Mouse (Mus musculus) forebrain, postnatal 0 days (tissue): ENCODE measurements around the gene Tcp11l2. TPM values are rescaled to one million over a fixed set of nuclear protein-coding genes. Genes with fewer than 3 reads are reported as not detected.

Source experiments
- ATAC-seq: fragments of 200-750 bp; cut with Nextera tagmentation; 2 replicates; pipeline ENCODE4 v1.8.0; 2017; ENCODE audit warnings: mild to moderate bottlenecking, moderate library complexity
- DNase-seq: peaks from one replicate; pipeline ENCODE4 v3.0.0-alpha.2; 2015
- H3K27ac ChIP-seq: fragments of 300-500 bp; sonication (generic); 2 replicates; pipeline ENCODE4 v1.5.1; 2014; ENCODE audit warnings: low read depth, mild to moderate bottlenecking, antibody characterized with exemption, low read length, moderate library complexity, mixed read lengths
- H3K27me3 ChIP-seq: fragments of 300-500 bp; sonication (generic); 2 replicates; pipeline ENCODE4 v1.6.1; 2014; ENCODE audit warnings: mild to moderate bottlenecking, low read length, mixed read lengths; ENCODE audit not compliant: insufficient read depth
- H3K36me3 ChIP-seq: fragments of 300-500 bp; sonication (generic); 2 replicates; pipeline ENCODE4 v1.6.1; 2014; ENCODE audit warnings: mild to moderate bottlenecking, moderate library complexity; ENCODE audit not compliant: insufficient read depth
- H3K4me1 ChIP-seq: fragments of 300-500 bp; sonication (generic); 2 replicates; pipeline ENCODE4 v1.6.1; 2014; ENCODE audit warnings: antibody characterized with exemption; ENCODE audit not compliant: insufficient read depth
- H3K4me2 ChIP-seq: fragments of 300-500 bp; sonication (generic); 2 replicates; pipeline ENCODE4 v1.6.1; 2014; ENCODE audit warnings: low read depth, mild to moderate bottlenecking, moderate library complexity
- H3K4me3 ChIP-seq: fragments of 300-500 bp; sonication (generic); 2 replicates; pipeline ENCODE4 v1.5.1; 2014; ENCODE audit warnings: low read depth, low read length, mixed read lengths
- H3K9ac ChIP-seq: fragments of 300-500 bp; sonication (generic); 2 replicates; pipeline ENCODE4 v1.6.1; 2014; ENCODE audit warnings: mild to moderate bottlenecking
- H3K9me3 ChIP-seq: fragments of 300-500 bp; sonication (generic); 2 replicates; pipeline ENCODE4 v1.6.1; 2016; ENCODE audit warnings: low read length
- CTCF ChIP-seq: sonication (generic); IDR thresholded peaks from 2 replicates; pipeline ENCODE4 v1.5.1; 2016; ENCODE audit warnings: antibody characterized with exemption, control low read depth, low read depth
- WGBS: fragments of 180-500 bp; shearing (Covaris S2); extraction: QIAGEN DNeasy Blood & Tissue Kit; methylation state at CpG from one replicate; pipeline ENCODE4 v1.1.7; 2014; 5-methylcytosine and 5-hydroxymethylcytosine counted together
- polyA plus RNA-seq: library from polyadenylated mRNA; unstranded; fragments of >200 nt; fragmentation: Nextera tagmentation; extraction: Ambion mirVana; gene quantifications from 2 replicates; pipeline ENCODE4 v1.2.1, GENCODE M21; 2015
- total RNA-seq: library from RNA; depleted of rRNA; stranded (reverse); fragments of >200 nt; gene quantifications from 2 replicates; pipeline ENCODE4 v1.2.3, GENCODE M21; 2014; rRNA removed

Tcp11l2 gene
- total and polyA plus RNA-seq, 2 experiments from 2014 or later, result 14.3 to 24.9 TPM

DNA sequence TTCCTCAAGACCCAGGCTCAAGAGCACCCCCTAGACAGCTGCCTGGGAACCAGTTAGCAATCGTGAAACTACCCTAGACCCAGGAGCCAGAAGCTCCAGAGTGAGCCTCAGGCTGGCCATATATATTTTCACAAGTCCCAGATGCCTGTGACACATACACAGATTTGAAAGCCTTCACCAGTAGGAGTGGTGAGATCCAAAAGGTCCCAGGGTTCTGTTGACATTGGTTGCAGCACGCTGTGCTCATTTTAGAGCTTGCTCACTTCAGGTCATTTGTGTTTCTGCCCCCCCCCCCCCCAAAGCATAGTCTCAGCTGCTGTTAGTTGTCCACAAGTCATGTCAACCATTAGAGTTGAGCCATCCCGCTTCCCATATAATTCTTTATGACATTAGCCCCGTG lies 77.6 kb downstream of the Tcp11l2 start:
- DNase-seq (no peak), ATAC-seq (no peak)
- no peaks in the 10 kb centered on the region for H3K27me3 ChIP-seq
- H3K4me3 ChIP-seq, result no peak overlapping the region
- H3K9ac ChIP-seq, result no peak overlapping the region
- 79% methylated on average over 4 of the region's 4 CpGs for WGBS
- peaks cover 10% of the 10 kb centered on the region for H3K36me3 ChIP-seq
- H3K4me2 ChIP-seq, result no peak overlapping the region
- H3K27ac ChIP-seq, result no peak overlapping the region
- H3K4me1 ChIP-seq, result peaks cover 5% of the 10 kb centered on the region
- no peaks in the 10 kb centered on the region for H3K9me3 ChIP-seq
- no peak for TF ChIP-seq CTCF

DNA sequence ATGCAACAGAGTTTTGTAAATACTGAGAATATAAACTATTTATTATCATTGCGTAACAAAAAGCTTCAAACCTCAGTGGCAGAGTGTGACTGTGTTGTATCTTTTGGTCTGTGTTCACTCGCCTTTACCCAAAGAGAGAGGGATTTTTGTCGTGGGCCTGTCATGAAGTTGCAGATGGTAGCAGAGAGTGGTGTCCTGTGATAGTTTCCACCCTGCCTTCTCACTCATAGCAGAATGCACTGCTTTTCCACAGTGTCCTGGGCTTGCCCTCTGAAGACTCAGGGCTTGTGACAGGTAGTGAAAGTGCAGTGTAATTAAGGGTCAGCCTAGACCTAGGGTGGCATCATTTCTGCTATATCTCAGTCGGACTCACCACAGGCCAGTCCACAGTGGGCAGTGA lies 78.3 kb downstream of the Tcp11l2 start:
- Histone ChIP-seq H3K27ac (no peak overlapping the region), H3K27me3 (no peaks in the 10 kb centered on the region), H3K36me3 (peaks cover 4% of the 10 kb centered on the region), H3K9ac (no peak overlapping the region), H3K9me3 (no peaks in the 10 kb centered on the region), H3K4me2 (no peak overlapping the region), H3K4me3 (no peak overlapping the region), H3K4me1 (peaks cover 5% of the 10 kb centered on the region)
- ATAC-seq (no peak), DNase-seq (no peak)
- 93% methylated on average over 4 of the region's 4 CpGs for WGBS
- no peak for TF ChIP-seq CTCF

- Histone ChIP-seq H3K4me2 (no peak overlapping the region), H3K4me3 (no peak overlapping the region), H3K27me3 (no peaks in the 10 kb centered on the region), H3K4me1 (peaks cover 5% of the 10 kb centered on the region), H3K9me3 (no peaks in the 10 kb centered on the region), H3K9ac (no peak overlapping the region), H3K36me3 (peaks cover 4% of the 10 kb centered on the region; the same call in 1 of the 2 replicates), H3K27ac (no peak overlapping the region)
- TF ChIP-seq CTCF, result no peak
- ATAC-seq, result no peak
- no peak for DNase-seq
- WGBS, result 69% methylated on average over 4 of the region's 4 CpGs
Observed at GRCm38 (mm10) chr10:84656618-84657017, 80.2 kb downstream of the Tcp11l2 start.

DNA sequence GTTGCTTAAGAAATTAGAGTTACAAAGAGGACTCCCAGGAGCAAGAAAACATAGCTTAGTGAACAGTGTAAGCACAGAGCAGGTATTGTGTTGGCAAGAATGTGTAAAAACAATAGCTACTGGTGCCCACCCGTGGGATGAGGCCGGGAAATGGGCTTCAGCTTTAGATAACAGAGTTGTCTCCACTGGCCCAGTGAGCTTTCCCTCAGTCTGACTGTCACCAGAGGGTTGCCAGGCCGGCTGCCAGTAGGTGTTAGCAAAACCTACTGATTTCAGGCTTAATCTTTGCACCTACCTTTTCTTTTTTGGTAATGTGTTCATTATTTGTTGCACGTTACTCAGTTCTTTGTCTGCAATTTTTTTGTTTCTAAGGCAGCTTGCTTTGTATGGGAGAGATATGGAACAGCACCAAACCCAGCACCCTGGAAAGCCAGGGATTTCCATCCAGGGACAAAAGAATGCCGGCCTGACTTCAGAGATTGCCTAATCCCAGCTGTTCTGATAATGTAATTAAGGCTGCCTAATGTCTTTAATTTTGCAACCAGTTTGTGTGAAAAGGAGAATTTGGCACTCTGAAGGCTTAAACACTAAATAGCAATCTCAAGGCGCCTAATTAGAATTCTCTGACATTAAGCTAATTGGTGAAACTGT lies 81.1 kb downstream of the Tcp11l2 start:
- no peak overlapping the region for H3K9ac ChIP-seq
- ATAC-seq, result peak; percentile 78; the same call in 1 of the 2 replicates
- peaks cover 5% of the 10 kb centered on the region for H3K4me1 ChIP-seq
- TF ChIP-seq CTCF, result no peak
- no peaks in the 10 kb centered on the region for H3K9me3 ChIP-seq
- peak; percentile 55 for DNase-seq
- 14% methylated on average over 6 of the region's 6 CpGs for WGBS
- 0 out of 2 replicates have a peak overlapping the region, but pooled peaks have one; percentile 40 for H3K27ac ChIP-seq
- no peak overlapping the region for H3K4me3 ChIP-seq
- H3K36me3 ChIP-seq, result peaks cover 4% of the 10 kb centered on the region; the same call in 1 of the 2 replicates
- no peak overlapping the region for H3K4me2 ChIP-seq
- H3K27me3 ChIP-seq, result no peaks in the 10 kb centered on the region

- ATAC-seq, result peak; percentile 71; the same call in 1 of the 2 replicates
- no peak overlapping the region for H3K4me2 ChIP-seq
Observed at GRCm38 (mm10) chr10:84658088-84658848, 81.8 kb downstream of the Tcp11l2 start.

GRCm38 (mm10) chr10:84659281-84659680 lies 82.9 kb downstream of the Tcp11l2 start:
- no peak for DNase-seq
- TF ChIP-seq CTCF, result no peak
- Histone ChIP-seq H3K27me3 (no peaks in the 10 kb centered on the region), H3K27ac (no peak overlapping the region), H3K4me2 (no peak overlapping the region), H3K4me3 (no peak overlapping the region), H3K9me3 (no peaks in the 10 kb centered on the region), H3K36me3 (no peaks in the 10 kb centered on the region), H3K9ac (no peak overlapping the region), H3K4me1 (peaks cover 5% of the 10 kb centered on the region)
- ATAC-seq, result no peak
- 88% methylated on average over 3 of the region's 3 CpGs for WGBS

More at GRCm38 (mm10) chr10:84658088-84658848, 81.8 kb downstream of the Tcp11l2 start:
- Histone ChIP-seq H3K9ac (no peak overlapping the region), H3K36me3 (no peaks in the 10 kb centered on the region), H3K4me1 (peaks cover 5% of the 10 kb centered on the region), H3K4me3 (no peak overlapping the region), H3K27me3 (no peaks in the 10 kb centered on the region), H3K27ac (0 out of 2 replicates have a peak overlapping the region, but pooled peaks have one; percentile 24), H3K9me3 (no peaks in the 10 kb centered on the region)
- peak; percentile 23; the same call in 1 of the 2 replicates for TF ChIP-seq CTCF
- DNase-seq, result peak; percentile 30
- WGBS, result 11% methylated on average over 18 of the region's 18 CpGs

DNA sequence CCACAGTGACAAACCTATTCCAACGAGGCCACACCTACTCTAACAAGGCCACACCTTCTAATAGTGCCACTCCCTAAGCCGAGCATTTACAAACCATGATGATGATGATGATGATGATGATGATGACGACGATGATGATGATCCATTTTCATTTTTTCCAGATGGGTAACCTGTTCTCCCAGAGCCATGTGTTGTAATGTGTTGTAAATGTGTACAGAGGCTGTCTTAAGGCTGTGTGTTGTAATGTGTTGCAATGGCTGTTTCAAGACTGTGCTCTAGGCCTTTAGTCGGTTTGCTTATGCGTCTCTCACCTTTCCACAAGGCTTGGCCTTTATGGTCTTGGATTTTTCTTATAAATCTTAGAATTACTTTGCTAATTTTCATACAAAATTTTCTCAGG lies 85.7 kb downstream of the Tcp11l2 start:
- no peak for ATAC-seq
- DNase-seq, result no peak
- Histone ChIP-seq H3K4me2 (no peak overlapping the region), H3K36me3 (no peaks in the 10 kb centered on the region), H3K4me1 (peaks cover 5% of the 10 kb centered on the region), H3K9me3 (no peaks in the 10 kb centered on the region), H3K27ac (no peak overlapping the region), H3K9ac (no peak overlapping the region), H3K27me3 (no peaks in the 10 kb centered on the region), H3K4me3 (no peak overlapping the region)
- WGBS, result 92% methylated on average over 6 of the region's 6 CpGs
- no peak for TF ChIP-seq CTCF

Other genes with a start within 250 kb of the Tcp11l2 start
- gene Nuak1, start 136.0 kb upstream of the Tcp11l2 start, total RNA-seq, result 25.9 and 28.7 TPM in 2 replicates
- 3.7 and 4.0 TPM in 2 replicates for gene Nuak1, start 136.0 kb upstream of the Tcp11l2 start, polyA plus RNA-seq
- gene Ckap4, start 42.6 kb upstream of the Tcp11l2 start, total RNA-seq, result 49.1 and 66.3 TPM in 2 replicates
- gene Ckap4, start 42.6 kb upstream of the Tcp11l2 start, polyA plus RNA-seq, result 39.9 and 50.1 TPM in 2 replicates
- 13.6 and 17.1 TPM in 2 replicates for gene Polr3b, start 45.7 kb downstream of the Tcp11l2 start, total RNA-seq
- 5.9 and 8.8 TPM in 2 replicates for gene Polr3b, start 45.7 kb downstream of the Tcp11l2 start, polyA plus RNA-seq
- gene Rfx4, start 179.4 kb downstream of the Tcp11l2 start, total RNA-seq, result 5.2 and 8.1 TPM in 2 replicates
- gene Rfx4, start 179.4 kb downstream of the Tcp11l2 start, polyA plus RNA-seq, result 5.6 and 7.3 TPM in 2 replicates